Mouse (Mus musculus): ENCODE data around the gene Setx. TPM values are rescaled to one million over a fixed set of nuclear protein-coding genes. Genes with fewer than 3 reads are reported as not detected.
"Not testable (repeated sequence)": the region's sequence is repeated elsewhere in the genome, so short reads cannot be mapped to it uniquely, and the experiment has no call there.

Setx gene
- 13.8 and 15.4 TPM in 2 replicates for polyA plus RNA-seq (2015; fragmentation: Nextera tagmentation; extraction: Ambion mirVana)

- H3K4me3 ChIP-seq = peak within 1 kb of the TSS; percentile 67
- peak within 1 kb of the TSS; percentile 94 for H3K9ac ChIP-seq
- 68% methylated on average over 14 of the region's 14 CpGs for WGBS
- peak within 1 kb of the TSS; percentile 77 for H3K4me2 ChIP-seq
- no peaks in the 10 kb centered on the region for H3K9me3 ChIP-seq
- ATAC-seq (ENCODE audit: low FRiP score) = 0 out of 2 replicates have a peak, but pooled peaks have one; percentile 4
- peaks cover 20% of the 10 kb centered on the region for H3K4me1 ChIP-seq (replicated peaks)
- H3K36me3 ChIP-seq = peaks cover 20% of the 10 kb centered on the region
- H3K27ac ChIP-seq = peak within 1 kb of the TSS; percentile 93
- H3K27me3 ChIP-seq = no peaks in the 10 kb centered on the region
Observed at GRCm38 (mm10) chr2:29123907-29124569, at the start of gene Setx. TSS of gene Setx (plus strand) at chr2:29124181.

GRCm38 (mm10) chr2:29074676-29075075, 49.3 kb upstream of the Setx start:
- no peak overlapping the region for H3K4me3 ChIP-seq
- no peaks in the 10 kb centered on the region for H3K9me3 ChIP-seq
- H3K9ac ChIP-seq = no peak overlapping the region
- no peak overlapping the region for H3K4me2 ChIP-seq
- no peak overlapping the region for H3K27ac ChIP-seq
- H3K36me3 ChIP-seq = peaks cover 89% of the 10 kb centered on the region
- no peaks in the 10 kb centered on the region for H3K4me1 ChIP-seq (replicated peaks)
- WGBS = 94% methylated on average over 7 of the region's 7 CpGs
- no peaks in the 10 kb centered on the region for H3K27me3 ChIP-seq
- no peak for ATAC-seq (ENCODE audit: low FRiP score)

DNA sequence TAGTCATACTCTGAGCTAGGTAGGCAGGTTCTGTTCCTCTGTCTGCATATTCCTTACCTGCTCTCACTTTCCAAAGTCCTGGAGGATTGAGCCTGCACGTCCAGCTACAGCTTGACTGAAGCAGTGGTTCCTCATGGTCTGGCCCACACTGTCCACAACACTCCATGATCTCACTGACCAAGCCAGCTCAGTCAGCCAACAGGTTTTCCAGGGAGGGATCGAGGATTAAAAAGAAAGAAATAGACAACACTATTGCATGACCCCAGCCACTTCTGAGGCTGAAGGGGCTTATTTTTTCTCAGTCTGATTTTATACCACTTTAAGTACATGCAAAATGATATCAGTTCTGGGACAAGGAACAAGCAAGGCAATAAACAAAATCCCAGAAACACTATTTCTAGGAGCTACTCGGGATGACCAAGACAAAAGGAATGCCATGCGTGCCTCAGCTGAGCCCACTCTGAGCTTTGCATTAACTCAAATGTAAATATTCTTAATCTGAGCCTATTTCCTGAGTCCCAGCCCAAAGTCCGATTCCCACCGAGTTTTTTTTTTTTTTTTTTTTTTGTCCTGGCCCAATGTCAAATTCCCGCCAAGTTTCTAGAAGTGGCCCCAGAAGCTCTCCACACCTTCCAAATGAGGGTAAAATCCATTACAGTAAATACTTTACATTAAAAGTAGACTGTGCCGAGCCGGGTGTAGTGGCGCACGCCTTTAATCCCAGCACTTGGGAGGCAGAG, 48.5 kb upstream of the Setx start:
- Histone ChIP-seq H3K4me3 (no peak overlapping the region), H3K9ac (no peak overlapping the region), H3K4me2 (no peak overlapping the region), H3K27ac (no peak overlapping the region), H3K9me3 (no peaks in the 10 kb centered on the region), H3K4me1 (replicated peaks) (no peaks in the 10 kb centered on the region), H3K36me3 (peaks cover 90% of the 10 kb centered on the region), H3K27me3 (no peaks in the 10 kb centered on the region)
- ATAC-seq (ENCODE audit: low FRiP score) = no peak
- 94% methylated on average over 11 of the region's 11 CpGs for WGBS

DNA sequence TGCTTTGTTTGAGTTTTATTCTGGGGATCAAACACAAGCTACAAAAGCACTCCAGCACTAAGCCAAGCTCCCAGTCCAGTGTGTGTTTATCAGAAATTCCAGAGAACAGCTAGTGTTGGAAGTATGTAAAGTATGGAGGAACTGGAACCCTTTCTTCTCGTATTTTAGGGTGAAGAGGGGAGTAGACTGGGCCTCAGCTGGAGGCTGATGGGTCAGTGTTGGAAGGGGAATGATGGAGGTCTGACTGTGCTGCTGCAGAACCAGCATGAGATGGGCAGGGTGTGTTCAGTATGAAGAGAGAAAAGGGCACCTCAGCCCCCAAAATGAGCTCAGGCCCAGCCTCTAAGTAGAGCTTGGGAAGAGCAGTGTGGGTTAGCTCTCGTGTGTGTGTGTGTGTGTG, 47.8 kb upstream of the Setx start:
- no peaks in the 10 kb centered on the region for H3K4me1 ChIP-seq (replicated peaks)
- 85% methylated on average over 2 of the region's 2 CpGs for WGBS
- no peak overlapping the region for H3K4me3 ChIP-seq
- H3K27ac ChIP-seq = no peak overlapping the region
- H3K4me2 ChIP-seq = no peak overlapping the region
- no peaks in the 10 kb centered on the region for H3K27me3 ChIP-seq
- H3K9me3 ChIP-seq = no peaks in the 10 kb centered on the region
- H3K36me3 ChIP-seq = peaks cover 90% of the 10 kb centered on the region
- ATAC-seq (ENCODE audit: low FRiP score) = no peak
- H3K9ac ChIP-seq = no peak overlapping the region

- no peak overlapping the region for H3K27ac ChIP-seq
- ATAC-seq (ENCODE audit: low FRiP score) = no peak
- H3K4me2 ChIP-seq = no peak overlapping the region
- 81% methylated on average over 3 of the region's 3 CpGs for WGBS
- H3K9me3 ChIP-seq = no peaks in the 10 kb centered on the region
- no peaks in the 10 kb centered on the region for H3K4me1 ChIP-seq (replicated peaks)
- no peak overlapping the region for H3K4me3 ChIP-seq
- no peaks in the 10 kb centered on the region for H3K27me3 ChIP-seq
- no peak overlapping the region for H3K9ac ChIP-seq
- peaks cover 92% of the 10 kb centered on the region for H3K36me3 ChIP-seq
Observed at GRCm38 (mm10) chr2:29081965-29082364, 42.0 kb upstream of the Setx start.

- Histone ChIP-seq H3K27me3 (no peaks in the 10 kb centered on the region), H3K36me3 (peaks cover 64% of the 10 kb centered on the region), H3K9ac (no peak overlapping the region), H3K4me3 (no peak overlapping the region), H3K9me3 (no peaks in the 10 kb centered on the region), H3K4me1 (replicated peaks) (no peaks in the 10 kb centered on the region), H3K4me2 (no peak overlapping the region), H3K27ac (no peak overlapping the region)
- ATAC-seq (ENCODE audit: low FRiP score) = no peak
- 96% methylated on average over 7 of the region's 7 CpGs for WGBS
Observed at GRCm38 (mm10) chr2:29086026-29086425, 38.0 kb upstream of the Setx start.

DNA sequence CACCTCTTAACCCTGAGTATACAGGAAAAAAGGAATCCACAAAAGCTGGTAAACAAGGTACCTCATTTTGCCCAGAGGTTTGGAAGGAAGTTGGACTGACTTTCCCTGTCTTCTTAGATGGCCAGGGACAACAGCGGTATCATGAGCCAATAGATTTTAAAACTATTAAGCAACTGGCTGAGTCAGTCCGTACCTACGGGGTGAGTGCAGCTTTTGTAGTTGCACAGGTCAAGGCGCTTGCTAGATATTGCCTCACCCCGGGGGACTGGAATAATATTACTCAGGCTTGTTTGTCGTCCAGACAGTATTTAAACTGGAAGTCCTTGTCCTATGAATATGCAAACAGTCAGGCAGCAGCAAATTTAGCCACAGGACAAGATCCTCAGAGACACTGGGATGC, 34.7 kb upstream of the Setx start:
- not testable (repeated sequence) for H3K4me2 ChIP-seq; H3K4me3 ChIP-seq; H3K27ac ChIP-seq; H3K9ac ChIP-seq; ATAC-seq (ENCODE audit: low FRiP score); H3K27me3 ChIP-seq; H3K9me3 ChIP-seq; H3K4me1 ChIP-seq (replicated peaks)
- 78% methylated on average over 6 of the region's 6 CpGs for WGBS
- peaks cover 31% of the 10 kb centered on the region for H3K36me3 ChIP-seq

GRCm38 (mm10) chr2:29095674-29096073, 28.3 kb upstream of the Setx start:
- ATAC-seq (ENCODE audit: low FRiP score) = no peak
- no peaks in the 10 kb centered on the region for H3K36me3 ChIP-seq
- H3K9ac ChIP-seq = no peak overlapping the region
- no peaks in the 10 kb centered on the region for H3K4me1 ChIP-seq (replicated peaks)
- H3K4me2 ChIP-seq = no peak overlapping the region
- 90% methylated on average over 8 of the region's 8 CpGs for WGBS
- no peaks in the 10 kb centered on the region for H3K9me3 ChIP-seq
- no peak overlapping the region for H3K4me3 ChIP-seq
- no peak overlapping the region for H3K27ac ChIP-seq
- no peaks in the 10 kb centered on the region for H3K27me3 ChIP-seq

DNA sequence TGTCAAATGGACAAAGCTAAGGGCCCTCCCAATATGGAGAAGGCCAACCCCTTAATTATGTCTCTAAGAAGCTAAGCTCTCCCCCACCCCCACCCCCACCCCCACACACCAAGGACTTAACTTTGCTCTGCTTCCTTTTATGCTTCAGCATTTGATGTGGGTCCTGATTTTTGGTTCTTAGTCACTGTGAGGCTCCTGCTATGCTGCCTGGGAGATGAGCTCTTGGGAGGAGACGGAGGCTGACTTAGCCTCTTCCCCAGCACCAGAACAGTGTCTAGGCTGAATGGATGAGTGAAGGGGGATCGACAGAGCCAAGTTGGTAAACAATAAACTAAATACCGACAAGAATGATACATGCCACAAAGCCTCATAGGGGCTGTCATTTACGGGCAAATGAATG, 27.2 kb upstream of the Setx start:
- H3K9ac ChIP-seq = no peak overlapping the region
- no peaks in the 10 kb centered on the region for H3K4me1 ChIP-seq (replicated peaks)
- no peak for ATAC-seq (ENCODE audit: low FRiP score)
- no peak overlapping the region for H3K4me3 ChIP-seq
- no peaks in the 10 kb centered on the region for H3K27me3 ChIP-seq
- no peak overlapping the region for H3K4me2 ChIP-seq
- H3K36me3 ChIP-seq = no peaks in the 10 kb centered on the region
- 60% methylated on average over 4 of the region's 4 CpGs for WGBS
- no peak overlapping the region for H3K27ac ChIP-seq
- no peaks in the 10 kb centered on the region for H3K9me3 ChIP-seq

GRCm38 (mm10) chr2:29097465-29097864, 26.5 kb upstream of the Setx start:
- Histone ChIP-seq H3K27ac (no peak overlapping the region), H3K9ac (no peak overlapping the region), H3K9me3 (no peaks in the 10 kb centered on the region), H3K27me3 (no peaks in the 10 kb centered on the region), H3K36me3 (no peaks in the 10 kb centered on the region), H3K4me3 (no peak overlapping the region), H3K4me1 (replicated peaks) (no peaks in the 10 kb centered on the region), H3K4me2 (no peak overlapping the region)
- 79% methylated on average over 3 of the region's 3 CpGs for whole genome bisulfite sequencing
- no peak for ATAC-seq (ENCODE audit: low FRiP score)

DNA sequence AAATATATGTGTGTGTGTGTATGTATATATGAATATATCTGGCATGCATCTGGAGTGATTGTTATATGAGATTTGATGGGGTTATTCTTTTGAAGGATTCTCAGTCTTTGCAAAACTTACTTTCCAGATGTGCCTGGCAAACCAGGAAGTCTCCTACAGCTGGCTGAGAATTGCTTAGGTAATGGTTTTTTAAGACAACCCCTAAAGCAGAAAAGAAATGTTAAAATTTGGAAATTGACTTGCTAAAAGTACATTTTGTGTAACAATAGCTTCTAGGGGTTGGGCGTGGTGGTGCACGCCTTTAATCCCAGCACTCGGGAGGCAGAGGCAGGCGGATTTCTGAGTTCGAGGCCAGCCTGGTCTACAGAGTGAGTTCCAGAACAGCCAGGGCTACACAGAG, 26.0 kb upstream of the Setx start:
- H3K4me2 ChIP-seq; ATAC-seq (ENCODE audit: low FRiP score): not testable (repeated sequence)
- WGBS = 96% methylated on average over 5 of the region's 5 CpGs

DNA sequence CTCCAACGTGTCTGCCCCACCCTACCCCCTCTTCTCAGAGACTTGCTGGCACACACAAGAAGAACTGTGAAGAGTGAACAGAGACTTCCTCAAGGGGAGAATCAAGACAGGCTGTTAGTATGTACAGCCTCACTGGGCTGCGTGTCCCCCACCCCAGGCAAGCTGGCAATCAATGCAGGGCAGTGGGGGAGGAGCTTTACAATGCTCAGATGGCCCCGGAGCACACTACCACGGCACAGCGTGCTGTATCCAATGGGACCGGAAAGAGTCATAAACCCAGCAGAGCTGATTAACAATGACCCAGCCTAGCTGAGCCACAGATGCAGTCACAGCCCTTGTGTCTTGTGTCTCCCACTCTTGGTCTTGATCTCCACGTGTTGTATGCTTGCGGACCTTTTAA, 25.2 kb upstream of the Setx start:
- Histone ChIP-seq H3K4me2 (no peak overlapping the region), H3K36me3 (no peaks in the 10 kb centered on the region), H3K4me3 (no peak overlapping the region), H3K27ac (no peak overlapping the region), H3K9ac (no peak overlapping the region), H3K9me3 (no peaks in the 10 kb centered on the region), H3K4me1 (replicated peaks) (no peaks in the 10 kb centered on the region), H3K27me3 (no peaks in the 10 kb centered on the region)
- WGBS = 71% methylated on average over 8 of the region's 8 CpGs
- no peak for ATAC-seq (ENCODE audit: low FRiP score)

More for the DNA sequence above, 26.0 kb upstream of the Setx start:
- not testable (repeated sequence) for H3K9ac ChIP-seq; H3K9me3 ChIP-seq; H3K36me3 ChIP-seq; H3K4me3 ChIP-seq; H3K4me1 ChIP-seq (replicated peaks); H3K27me3 ChIP-seq; H3K27ac ChIP-seq

GRCm38 (mm10) chr2:29099646-29100045, 24.3 kb upstream of the Setx start:
- Histone ChIP-seq H3K9ac (no peak overlapping the region), H3K9me3 (no peaks in the 10 kb centered on the region), H3K4me2 (no peak overlapping the region), H3K4me1 (replicated peaks) (no peaks in the 10 kb centered on the region), H3K27ac (no peak overlapping the region), H3K4me3 (no peak overlapping the region), H3K36me3 (no peaks in the 10 kb centered on the region), H3K27me3 (no peaks in the 10 kb centered on the region)
- ATAC-seq (ENCODE audit: low FRiP score) = no peak
- WGBS = 92% methylated on average over 14 of the region's 14 CpGs
